Mouse (Mus musculus) stomach, postnatal 0 days (tissue): ENCODE results near the gene Ifnz.
"Not testable (repeated sequence)": the region's sequence is repeated elsewhere in the genome, so short reads cannot be mapped to it uniquely, and the experiment has no call there.

Experiments used
- CTCF ChIP-seq: IDR thresholded peaks from 2 replicates; pipeline ENCODE4 v1.5.1; 2016; ENCODE audit warnings: antibody characterized with exemption, low read depth, mild to moderate bottlenecking, moderate library complexity
- EP300 ChIP-seq: optimal IDR thresholded peaks from 2 replicates; pipeline ENCODE3; 2016; ENCODE audit warnings: antibody characterized with exemption

- TF ChIP-seq CTCF, EP300: not testable (repeated sequence)
These were observed 3.5 kb downstream of the Ifnz start, which contains the start of gene Gm13276 for GRCm38 (mm10) chr4:88785409-88785808.
